ENCODE assay signal across 9 mouse cellular contexts in the genomic region with DNA sequence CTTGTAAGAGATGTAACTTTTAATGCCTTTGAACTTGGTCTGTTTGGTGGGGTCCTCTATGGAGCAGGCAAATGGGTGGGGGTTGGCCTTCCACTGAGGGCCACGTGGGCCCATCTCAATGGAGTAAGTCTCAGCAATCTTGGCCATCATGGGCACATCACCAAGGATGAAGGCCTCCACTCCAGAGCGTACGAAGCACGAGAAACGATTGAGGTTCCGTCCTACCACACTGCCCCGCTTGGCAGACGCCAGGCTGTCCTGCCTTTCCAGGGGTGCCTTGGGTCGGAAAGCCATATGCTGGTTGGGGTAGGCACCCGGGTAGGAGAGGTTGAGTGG. TPM values are rescaled to one million over a fixed set of nuclear protein-coding genes. Genes with fewer than 3 reads are reported as not detected.
DNase-seq lines count a peak whose midpoint lies in the region; ATAC-seq and TF ChIP-seq lines count a peak whose summit lies in the region.
"Had no signal": no experiment of that assay in that cellular context is flagged by ENCODE, and none has a peak within 500 bp of the region (broad histone marks: within the 10 kb centered on the region; RNA-seq: fewer than 3 reads in every experiment).

No protein-coding gene starts in this region.

- H3K27me3 ChIP-seq in heart, embryonic 10.5 days (ENCODE audit: insufficient read depth, poor library complexity, severe bottlenecking) = no peaks in the 10 kb centered on the region
- H3K27me3 ChIP-seq in lung, postnatal 0 days (replicated peaks; ENCODE audit: insufficient read depth, low read length) = no peaks in the 10 kb centered on the region
- peaks cover 14% of the 10 kb centered on the region; the same call in 1 of the 2 replicates for H3K27me3 ChIP-seq in intestine, postnatal 0 days (replicated peaks; ENCODE audit: control insufficient read depth, insufficient read depth, low read length)
- peaks cover 7% of the 10 kb centered on the region; the same call in 1 of the 2 replicates for H3K27me3 ChIP-seq in neural tube, embryonic 15.5 days (replicated peaks)

- H3K4me3 ChIP-seq in heart, embryonic 10.5 days = peak overlapping the region; percentile 79
- no peak overlapping the region; the same call in 1 of the 2 replicates for H3K4me3 ChIP-seq in lung, postnatal 0 days (ENCODE audit: low read depth, low read length)
- no peak overlapping the region for H3K4me3 ChIP-seq in intestine, postnatal 0 days (ENCODE audit: low read depth, low read length)
- no peak overlapping the region for H3K4me3 ChIP-seq in neural tube, embryonic 15.5 days (replicated peaks)

- peaks cover 26% of the 10 kb centered on the region for H3K36me3 ChIP-seq in heart, embryonic 10.5 days
- 0 out of 2 replicates have a peak, but pooled peaks cover 3% of the 10 kb centered on the region for H3K36me3 ChIP-seq in lung, postnatal 0 days (ENCODE audit: insufficient read depth, low read length)
- H3K36me3 ChIP-seq in intestine, postnatal 0 days (ENCODE audit: control insufficient read depth, insufficient read depth) = peaks cover 8% of the 10 kb centered on the region; the same call in 1 of the 2 replicates
- no peaks in the 10 kb centered on the region for H3K36me3 ChIP-seq in neural tube, embryonic 15.5 days

- H3K27ac ChIP-seq in heart, embryonic 10.5 days = no peak overlapping the region
- H3K27ac ChIP-seq in lung, postnatal 0 days (ENCODE audit: low read length) = no peak overlapping the region
- no peak overlapping the region for H3K27ac ChIP-seq in intestine, postnatal 0 days (ENCODE audit: low read depth, low read length)
- no peak overlapping the region for H3K27ac ChIP-seq in neural tube, embryonic 15.5 days (replicated peaks)

- no peak for ATAC-seq in lung, postnatal 0 days
- no peak for ATAC-seq in intestine, postnatal 0 days
- ATAC-seq in neural tube, embryonic 15.5 days (ENCODE audit: low FRiP score) = no peak
- ATAC-seq in megakaryocyte progenitor cell, adult 5-6 weeks (replicated peaks; ENCODE audit: poor library complexity) = no peak
- ATAC-seq: activated CD4-positive, CD25-positive, alpha-beta regulatory T cell, adult 4 months had no signal

- H3K9ac ChIP-seq in lung, postnatal 0 days (replicated peaks; ENCODE audit: low read depth) = 0 out of 2 replicates have a peak overlapping the region, but pooled peaks have one; percentile 1
- H3K9ac ChIP-seq in intestine, postnatal 0 days (ENCODE audit: low read depth, low read length) = no peak overlapping the region
- H3K9ac ChIP-seq in neural tube, embryonic 15.5 days (replicated peaks) = no peak overlapping the region

- no peak for TF ChIP-seq CTCF in lung, postnatal 0 days (IDR thresholded peaks at IDR 0.05)
- TF ChIP-seq CTCF in intestine, postnatal 0 days (IDR thresholded peaks at IDR 0.05; ENCODE audit: low read depth) = no peak

- 87% methylated on average over 10 of the region's 10 CpGs for WGBS in heart, embryonic 10.5 days
- WGBS in lung, postnatal 0 days = 95% methylated on average over 10 of the region's 10 CpGs
- 96% methylated on average over 10 of the region's 10 CpGs for WGBS in intestine, postnatal 0 days
- WGBS in neural tube, embryonic 15.5 days = 98% methylated on average over 10 of the region's 10 CpGs

- peaks cover 57% of the 10 kb centered on the region for H3K4me1 ChIP-seq in heart, embryonic 10.5 days
- H3K4me1 ChIP-seq in lung, postnatal 0 days (ENCODE audit: insufficient read depth, low read depth, low read length) = peaks cover 46% of the 10 kb centered on the region
- 0 out of 2 replicates have a peak, but pooled peaks cover 4% of the 10 kb centered on the region for H3K4me1 ChIP-seq in intestine, postnatal 0 days (replicated peaks; ENCODE audit: control insufficient read depth, insufficient read depth, low read length)
- H3K4me1 ChIP-seq in neural tube, embryonic 15.5 days = peaks cover 49% of the 10 kb centered on the region

- no peaks in the 10 kb centered on the region for H3K9me3 ChIP-seq in heart, embryonic 10.5 days
- H3K9me3 ChIP-seq in lung, postnatal 0 days (ENCODE audit: low read length) = no peaks in the 10 kb centered on the region; the same call in 1 of the 2 replicates
- H3K9me3 ChIP-seq in intestine, postnatal 0 days (ENCODE audit: control insufficient read depth) = no peaks in the 10 kb centered on the region
- no peaks in the 10 kb centered on the region for H3K9me3 ChIP-seq in neural tube, embryonic 15.5 days (replicated peaks)

- DNase-seq in heart, embryonic 10.5 days (ENCODE audit: low spot score) = no peak
- DNase-seq in heart, adult 18-20 months = no peak
- DNase-seq in lung, postnatal 0 days (ENCODE audit: low spot score) = no peak
- DNase-seq in lung, postnatal 25 days (ENCODE audit: low spot score) = no peak
- no peak for DNase-seq in Muller cell, postnatal 12 days (ENCODE audit: inconsistent ontology term)

- H3K4me2 ChIP-seq in lung, postnatal 0 days (replicated peaks; ENCODE audit: low read depth, low read length) = peak overlapping the region; percentile 67
- peak overlapping the region; percentile 81 for H3K4me2 ChIP-seq in intestine, postnatal 0 days (replicated peaks; ENCODE audit: low read depth)
- peak overlapping the region; percentile 98; the same call in 1 of the 2 replicates for H3K4me2 ChIP-seq in neural tube, embryonic 15.5 days

- TF ChIP-seq EP300 in lung, postnatal 0 days (IDR thresholded peaks at IDR 0.05) = no peak

RNA-seq across cellular contexts. Expression of gene Snx33, which starts 2.2 kb away (rescaled TPM):
- polyA plus RNA-seq in heart, embryonic 10.5 days (2016; fragmentation: Nextera tagmentation; extraction: Ambion mirVana) = 8.0 and 8.1 TPM in 2 replicates
- total RNA-seq in heart, adult 18-20 months (2021) = 1 to 10 TPM; 7.0 to 8.2 TPM
- polyA plus RNA-seq in lung, postnatal 0 days (2015; fragmentation: Nextera tagmentation; extraction: Ambion mirVana) = 8.7 and 8.9 TPM in 2 replicates
- 2.0 and 2.5 TPM in 2 replicates for polyA plus RNA-seq in intestine, postnatal 0 days (2015; fragmentation: Nextera tagmentation; extraction: Ambion mirVana)
- 2.2 and 3.2 TPM in 2 replicates for polyA plus RNA-seq in neural tube, embryonic 15.5 days (2015; fragmentation: Nextera tagmentation; extraction: Ambion mirVana)
- total RNA-seq in megakaryocyte progenitor cell, adult 5-6 weeks (2015) = 3.3 TPM in 2 replicates
- 2.8 TPM in 2 replicates for total RNA-seq in megakaryocyte progenitor cell, adult 5-6 weeks (2017)

RNA-seq across cellular contexts. Expression of gene Imp3, which starts 11.3 kb away (rescaled TPM):
- polyA plus RNA-seq in heart, embryonic 10.5 days (2016; fragmentation: Nextera tagmentation; extraction: Ambion mirVana) = 54.8 and 65.1 TPM in 2 replicates
- 10 to 100 TPM; 55.8 to 58.3 TPM for total RNA-seq in heart, adult 18-20 months (2021)
- polyA plus RNA-seq in lung, postnatal 0 days (2015; fragmentation: Nextera tagmentation; extraction: Ambion mirVana) = 84.7 and 87.7 TPM in 2 replicates
- polyA plus RNA-seq in intestine, postnatal 0 days (2015; fragmentation: Nextera tagmentation; extraction: Ambion mirVana) = 58.4 and 59.8 TPM in 2 replicates
- 73.7 and 77.5 TPM in 2 replicates for polyA plus RNA-seq in neural tube, embryonic 15.5 days (2015; fragmentation: Nextera tagmentation; extraction: Ambion mirVana)
- 138 and 147 TPM in 2 replicates for total RNA-seq in megakaryocyte progenitor cell, adult 5-6 weeks (2015)
- 68.5 and 77.3 TPM in 2 replicates for total RNA-seq in megakaryocyte progenitor cell, adult 5-6 weeks (2017)

RNA-seq across cellular contexts. Expression of gene Snupn, which starts 24.7 kb away (rescaled TPM):
- polyA plus RNA-seq in heart, embryonic 10.5 days (2016; fragmentation: Nextera tagmentation; extraction: Ambion mirVana) = 24.4 and 27.4 TPM in 2 replicates
- 10 to 100 TPM; 10.6 to 11.2 TPM for total RNA-seq in heart, adult 18-20 months (2021)
- 12.2 and 12.7 TPM in 2 replicates for polyA plus RNA-seq in lung, postnatal 0 days (2015; fragmentation: Nextera tagmentation; extraction: Ambion mirVana)
- 5.6 and 5.9 TPM in 2 replicates for polyA plus RNA-seq in intestine, postnatal 0 days (2015; fragmentation: Nextera tagmentation; extraction: Ambion mirVana)
- polyA plus RNA-seq in neural tube, embryonic 15.5 days (2015; fragmentation: Nextera tagmentation; extraction: Ambion mirVana) = 28.3 and 29.6 TPM in 2 replicates
- 10.3 and 12.1 TPM in 2 replicates for total RNA-seq in megakaryocyte progenitor cell, adult 5-6 weeks (2015)
- total RNA-seq in megakaryocyte progenitor cell, adult 5-6 weeks (2017) = 9.0 and 9.4 TPM in 2 replicates
